Mouse (Mus musculus) E14TG2a.4 (cell line): ENCODE measurements around the gene Slfn14.

ENCODE experiments used
- CTCF ChIP-seq: conservative IDR thresholded peaks from 2 replicates; pipeline ENCODE4 v1.5.1; 2014; ENCODE audit warnings: low read length
- NANOG ChIP-seq: IDR thresholded peaks from 2 replicates; pipeline ENCODE4 v1.6.1; 2014; ENCODE audit warnings: borderline replicate concordance, low read length, mixed read lengths

DNA sequence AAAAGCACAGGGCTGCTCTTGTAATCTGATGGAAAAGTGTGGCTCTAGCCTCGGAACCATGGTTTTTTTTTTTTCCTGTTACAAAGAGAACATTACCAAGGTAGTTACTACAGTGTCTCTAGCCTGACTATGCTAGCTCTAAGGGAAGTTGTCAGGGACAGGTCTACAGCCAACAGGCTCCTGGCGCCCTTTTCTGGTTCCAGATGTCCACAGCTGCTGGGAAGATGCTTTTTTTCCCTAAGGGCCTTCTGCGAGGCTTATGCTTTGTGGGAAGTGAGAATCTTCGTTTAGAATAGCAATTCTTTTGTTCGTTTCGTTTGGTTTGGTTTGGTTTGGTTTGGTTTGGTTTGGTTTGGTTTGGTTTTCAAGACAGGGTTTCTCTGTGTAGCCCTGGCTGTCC lies 6.8 kb downstream of the Slfn14 start:
- no peak for TF ChIP-seq CTCF
- TF ChIP-seq NANOG, result no peak
